Mouse (Mus musculus) left cerebral cortex, adult 9 months (tissue): ENCODE data around the gene Ints7.

Source experiments
- DNase-seq, 2 experiments: peaks; one replicate each; pipeline ENCODE4 v3.0.0; 2022; ENCODE audit warnings: low spot score in 2 of 2

Gene Ints7

GRCm38 (mm10) chr1:191632511-191633095, 57.2 kb downstream of the Ints7 start:
- DNase-seq = no peak

- DNase-seq = no peak
These were observed 58.7 kb downstream of the Ints7 start for GRCm38 (mm10) chr1:191634116-191634515.

GRCm38 (mm10) chr1:191638404-191638803, 63.0 kb downstream of the Ints7 start:
- DNase-seq = peak in 1 of 2 experiments; percentile 20

- peak; percentile 37 to 55 for DNase-seq
These were observed 63.9 kb downstream of the Ints7 start for GRCm38 (mm10) chr1:191639200-191639807.

GRCm38 (mm10) chr1:191640146-191640545, 64.7 kb downstream of the Ints7 start:
- DNase-seq = no peak

- no peak for DNase-seq
These were observed 65.4 kb downstream of the Ints7 start for GRCm38 (mm10) chr1:191640848-191641247.

GRCm38 (mm10) chr1:191641438-191641837, 66.0 kb downstream of the Ints7 start:
- no peak for DNase-seq

GRCm38 (mm10) chr1:191642903-191643302, 67.5 kb downstream of the Ints7 start:
- DNase-seq = no peak

GRCm38 (mm10) chr1:191645921-191646320, 70.5 kb downstream of the Ints7 start:
- DNase-seq = no peak

- DNase-seq = no peak
These were observed 72.2 kb downstream of the Ints7 start for GRCm38 (mm10) chr1:191647590-191647989.

- DNase-seq = no peak
These were observed 84.0 kb downstream of the Ints7 start for GRCm38 (mm10) chr1:191659441-191659840.

GRCm38 (mm10) chr1:191661019-191661796, 85.8 kb downstream of the Ints7 start:
- DNase-seq = no peak

GRCm38 (mm10) chr1:191662178-191662898, 86.9 kb downstream of the Ints7 start:
- DNase-seq = peak in 1 of 2 experiments; percentile 43

GRCm38 (mm10) chr1:191662899-191663500, 87.6 kb downstream of the Ints7 start:
- no peak for DNase-seq

GRCm38 (mm10) chr1:191663603-191664002, 88.2 kb downstream of the Ints7 start:
- no peak for DNase-seq

GRCm38 (mm10) chr1:191666351-191666750, 90.9 kb downstream of the Ints7 start:
- no peak for DNase-seq

GRCm38 (mm10) chr1:191668030-191668429, 92.6 kb downstream of the Ints7 start:
- no peak for DNase-seq
